Mouse (Mus musculus) neural tube, embryonic 12.5 days (tissue): ENCODE results near the gene Mrpl2. TPM values are rescaled to one million over a fixed set of nuclear protein-coding genes. Genes with fewer than 3 reads are reported as not detected.

Source experiments
- ATAC-seq: fragments of 200-750 bp; cut with Nextera tagmentation; 2 replicates; pipeline ENCODE4 v1.8.0; 2017; ENCODE audit warnings: low read depth, mild to moderate bottlenecking, moderate TSS enrichment, moderate library complexity; ENCODE audit not compliant: low FRiP score
- H3K27ac ChIP-seq: fragments of 300-500 bp; sonication (generic); 2 replicates; pipeline ENCODE4 v1.5.1; 2016
- H3K27me3 ChIP-seq: fragments of 300-500 bp; sonication (generic); replicated peaks from 2 replicates; pipeline ENCODE4 v1.6.1; 2016; ENCODE audit warnings: mild to moderate bottlenecking
- H3K36me3 ChIP-seq: fragments of 300-500 bp; sonication (generic); 2 replicates; pipeline ENCODE4 v1.6.1; 2016; ENCODE audit warnings: mild to moderate bottlenecking
- H3K4me1 ChIP-seq: fragments of 300-500 bp; sonication (generic); 2 replicates; pipeline ENCODE4 v1.6.1; 2016
- H3K4me2 ChIP-seq: fragments of 300-500 bp; sonication (generic); replicated peaks from 2 replicates; pipeline ENCODE4 v1.6.1; 2016; ENCODE audit warnings: mild to moderate bottlenecking
- H3K4me3 ChIP-seq: fragments of 300-500 bp; sonication (generic); 2 replicates; pipeline ENCODE4 v1.5.1; 2016
- H3K9ac ChIP-seq: fragments of 300-500 bp; sonication (generic); 2 replicates; pipeline ENCODE4 v1.6.1; 2016; ENCODE audit warnings: mild to moderate bottlenecking
- H3K9me3 ChIP-seq: fragments of 300-500 bp; sonication (generic); 2 replicates; pipeline ENCODE4 v1.6.1; 2016; ENCODE audit warnings: mild to moderate bottlenecking
- WGBS: fragments of 180-500 bp; shearing (Covaris S2); methylation state at CpG from one replicate; pipeline ENCODE4 v1.1.7; 2016; 5-methylcytosine and 5-hydroxymethylcytosine counted together
- polyA plus RNA-seq: library from polyadenylated mRNA; unstranded; fragments of >200 nt; fragmentation: Nextera tagmentation; extraction: Ambion mirVana; gene quantifications from 2 replicates; pipeline ENCODE4 v1.2.1, GENCODE M21; 2016

The Mrpl2 gene
- polyA plus RNA-seq, 1 experiment from 2014 or later = 76.9 TPM

GRCm38 (mm10) chr17:46650232-46651031 lies 4.4 kb downstream of the Mrpl2 start, which contains the start of gene Cul7:
TSS of gene Cul7 (plus strand) at chr17:46650337.
- Histone ChIP-seq H3K4me2 (peak within 1 kb of the TSS; percentile 91), H3K4me1 (peaks cover 46% of the 10 kb centered on the region)
- WGBS = under 1% methylated on average over 58 of the region's 58 CpGs

DNA sequence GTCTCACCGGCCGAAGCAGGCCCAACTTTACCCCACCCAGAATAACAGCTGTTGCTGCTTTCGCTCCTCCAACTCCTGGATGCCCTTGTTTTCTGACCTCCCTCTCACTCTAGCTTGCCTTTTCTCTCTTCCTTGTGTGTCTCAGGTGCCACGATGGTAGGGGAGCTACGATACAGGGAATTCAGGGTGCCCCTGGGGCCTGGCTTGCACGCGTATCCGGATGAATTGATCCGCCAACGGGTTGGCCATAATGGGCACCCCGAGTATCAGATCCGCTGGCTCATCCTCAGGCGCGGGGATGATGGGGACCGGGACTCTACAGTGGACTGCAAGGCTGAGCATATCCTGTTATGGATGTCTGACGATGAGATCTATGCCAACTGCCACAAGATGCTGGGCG lies 5.3 kb downstream of the Mrpl2 start:
- H3K9ac ChIP-seq = peak overlapping the region; percentile 92
- no peak overlapping the region for H3K27ac ChIP-seq
- no peaks in the 10 kb centered on the region for H3K9me3 ChIP-seq
- H3K4me2 ChIP-seq = peak overlapping the region; percentile 91
- H3K36me3 ChIP-seq = peaks cover 53% of the 10 kb centered on the region
- no peak for ATAC-seq
- 81% methylated on average over 17 of the region's 17 CpGs for WGBS
- H3K4me1 ChIP-seq = peaks cover 46% of the 10 kb centered on the region
- no peaks in the 10 kb centered on the region for H3K27me3 ChIP-seq
- H3K4me3 ChIP-seq = peak overlapping the region; percentile 67

More at GRCm38 (mm10) chr17:46650232-46651031, 4.4 kb downstream of the Mrpl2 start, which contains the start of gene Cul7:
- Histone ChIP-seq H3K27ac (peak within 1 kb of the TSS; percentile 92), H3K4me3 (peak within 1 kb of the TSS; percentile 67), H3K27me3 (no peaks in the 10 kb centered on the region), H3K9me3 (no peaks in the 10 kb centered on the region), H3K9ac (peak within 1 kb of the TSS; percentile 92), H3K36me3 (peaks cover 44% of the 10 kb centered on the region)
- peak; percentile 89 for ATAC-seq

DNA sequence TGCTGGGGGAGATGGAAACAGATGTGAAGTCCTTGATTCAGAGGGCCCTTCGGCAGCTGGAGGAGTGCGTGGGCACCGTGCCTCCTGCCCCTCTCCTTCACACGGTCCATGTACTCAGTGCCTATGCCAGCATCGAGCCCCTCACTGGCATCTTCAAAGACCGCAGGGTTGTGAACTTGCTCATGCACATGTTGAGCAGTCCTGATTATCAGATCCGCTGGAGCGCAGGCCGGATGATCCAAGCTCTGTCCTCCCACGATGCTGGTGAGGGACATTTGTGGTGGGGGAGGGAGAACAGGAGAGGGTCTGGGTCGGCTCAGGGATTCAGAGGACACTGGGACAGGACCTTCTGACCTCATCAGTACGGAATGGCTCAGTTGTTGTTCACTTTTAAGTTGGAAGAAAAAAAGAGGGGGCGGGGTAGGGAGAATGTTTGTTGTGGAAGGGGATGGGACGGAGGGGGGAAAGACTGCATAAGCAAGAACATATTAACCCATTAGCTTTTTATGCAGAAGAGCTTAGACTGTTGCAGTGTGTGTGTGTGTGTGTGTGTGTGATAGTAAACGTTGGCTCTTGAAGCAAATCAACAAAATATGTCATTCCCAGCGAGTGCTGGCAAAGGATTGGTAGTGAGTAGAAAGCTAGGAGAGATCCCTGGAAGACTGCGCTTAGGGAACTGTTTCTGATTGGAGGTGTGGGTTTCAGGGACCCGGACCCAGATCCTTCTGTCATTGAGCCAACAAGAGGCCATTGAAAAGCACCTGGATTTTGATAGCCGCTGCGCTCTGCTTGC lies 5.9 kb downstream of the Mrpl2 start:
- H3K9ac ChIP-seq = peak overlapping the region; percentile 92
- H3K9me3 ChIP-seq = no peaks in the 10 kb centered on the region
- no peak for ATAC-seq
- peaks cover 60% of the 10 kb centered on the region for H3K36me3 ChIP-seq
- no peak overlapping the region for H3K27ac ChIP-seq
- 78% methylated on average over 20 of the region's 20 CpGs for WGBS
- peak overlapping the region; percentile 91 for H3K4me2 ChIP-seq
- no peaks in the 10 kb centered on the region for H3K27me3 ChIP-seq
- H3K4me3 ChIP-seq = 0 out of 2 replicates have a peak overlapping the region, but pooled peaks have one; percentile 67
- peaks cover 40% of the 10 kb centered on the region for H3K4me1 ChIP-seq

GRCm38 (mm10) chr17:46656054-46656453 lies 10.0 kb downstream of the Mrpl2 start:
- no peak for ATAC-seq
- Histone ChIP-seq H3K36me3 (peaks cover 89% of the 10 kb centered on the region), H3K4me2 (no peak overlapping the region), H3K9me3 (no peaks in the 10 kb centered on the region), H3K4me3 (no peak overlapping the region), H3K27me3 (no peaks in the 10 kb centered on the region), H3K4me1 (peaks cover 26% of the 10 kb centered on the region), H3K9ac (no peak overlapping the region), H3K27ac (no peak overlapping the region)
- WGBS = 77% methylated on average over 6 of the region's 6 CpGs

DNA sequence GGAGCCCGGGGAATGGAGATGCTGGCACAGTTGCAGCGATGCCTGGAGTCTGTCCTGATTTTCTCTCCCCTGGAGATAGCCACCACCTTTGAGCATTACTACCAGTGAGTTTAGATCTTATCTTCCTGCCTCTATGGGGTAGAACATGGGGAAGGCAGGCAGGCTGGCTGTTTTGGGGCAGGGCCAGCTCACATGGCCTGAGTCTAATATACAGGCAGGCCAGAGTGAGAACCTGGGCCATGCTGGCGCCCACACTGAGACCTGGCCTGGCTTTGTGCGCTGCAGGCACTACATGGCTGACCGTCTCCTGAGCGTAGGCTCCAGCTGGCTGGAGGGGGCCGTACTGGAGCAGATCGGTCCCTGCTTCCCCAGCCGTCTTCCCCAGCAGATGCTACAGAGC lies 15.3 kb downstream of the Mrpl2 start:
- Histone ChIP-seq H3K36me3 (peaks cover 97% of the 10 kb centered on the region), H3K27ac (no peak overlapping the region), H3K4me1 (no peaks in the 10 kb centered on the region), H3K4me3 (no peak overlapping the region), H3K9me3 (no peaks in the 10 kb centered on the region), H3K27me3 (no peaks in the 10 kb centered on the region), H3K9ac (no peak overlapping the region), H3K4me2 (no peak overlapping the region)
- ATAC-seq = no peak
- 93% methylated on average over 9 of the region's 9 CpGs for WGBS

- Histone ChIP-seq H3K4me2 (no peak overlapping the region), H3K4me1 (no peaks in the 10 kb centered on the region), H3K27ac (no peak overlapping the region), H3K9ac (no peak overlapping the region), H3K36me3 (peaks cover 97% of the 10 kb centered on the region), H3K27me3 (no peaks in the 10 kb centered on the region), H3K9me3 (no peaks in the 10 kb centered on the region), H3K4me3 (no peak overlapping the region)
- no peak for ATAC-seq
- WGBS = 94% methylated on average over 12 of the region's 12 CpGs
Observed at GRCm38 (mm10) chr17:46661981-46662380, 16.0 kb downstream of the Mrpl2 start.

DNA sequence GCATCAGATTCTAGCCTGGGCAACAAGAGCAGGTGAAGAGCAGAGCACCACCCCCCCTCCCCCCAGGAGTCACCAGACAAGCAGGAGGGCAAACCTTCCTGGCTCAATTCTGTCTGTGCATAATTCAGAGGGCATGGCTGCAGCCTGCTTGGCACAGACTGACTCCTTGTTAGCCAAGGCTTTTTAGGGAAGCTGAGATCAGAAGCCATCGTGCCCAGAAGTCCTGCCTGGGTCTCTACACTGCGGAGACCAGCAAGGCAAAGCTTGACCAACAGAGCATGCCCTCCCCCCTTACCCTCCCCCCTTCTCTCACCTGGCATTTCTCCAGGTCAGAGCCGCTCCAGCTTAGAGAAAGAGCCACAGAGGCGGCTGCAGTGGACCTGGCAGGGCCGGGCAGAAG lies 16.7 kb downstream of the Mrpl2 start:
- Histone ChIP-seq H3K27ac (no peak overlapping the region), H3K27me3 (no peaks in the 10 kb centered on the region), H3K36me3 (peaks cover 94% of the 10 kb centered on the region), H3K4me3 (no peak overlapping the region), H3K4me1 (no peaks in the 10 kb centered on the region), H3K4me2 (no peak overlapping the region), H3K9me3 (no peaks in the 10 kb centered on the region), H3K9ac (no peak overlapping the region)
- no peak for ATAC-seq
- WGBS = 96% methylated on average over 5 of the region's 5 CpGs

- Histone ChIP-seq H3K36me3 (peaks cover 75% of the 10 kb centered on the region), H3K4me1 (no peaks in the 10 kb centered on the region), H3K9me3 (no peaks in the 10 kb centered on the region), H3K9ac (no peak overlapping the region), H3K27ac (no peak overlapping the region), H3K4me3 (no peak overlapping the region), H3K27me3 (no peaks in the 10 kb centered on the region), H3K4me2 (no peak overlapping the region)
- WGBS = 92% methylated on average over 16 of the region's 16 CpGs
- no peak for ATAC-seq
Observed at GRCm38 (mm10) chr17:46667712-46668111, 21.7 kb downstream of the Mrpl2 start.

- Histone ChIP-seq H3K27ac (no peak overlapping the region), H3K9ac (no peak overlapping the region), H3K4me3 (no peak overlapping the region), H3K4me1 (peaks cover 17% of the 10 kb centered on the region), H3K9me3 (no peaks in the 10 kb centered on the region), H3K27me3 (no peaks in the 10 kb centered on the region), H3K36me3 (peaks cover 57% of the 10 kb centered on the region), H3K4me2 (no peak overlapping the region)
- 96% methylated on average over 10 of the region's 10 CpGs for WGBS
- ATAC-seq = no peak
Observed at GRCm38 (mm10) chr17:46669911-46670310, 23.9 kb downstream of the Mrpl2 start.

DNA sequence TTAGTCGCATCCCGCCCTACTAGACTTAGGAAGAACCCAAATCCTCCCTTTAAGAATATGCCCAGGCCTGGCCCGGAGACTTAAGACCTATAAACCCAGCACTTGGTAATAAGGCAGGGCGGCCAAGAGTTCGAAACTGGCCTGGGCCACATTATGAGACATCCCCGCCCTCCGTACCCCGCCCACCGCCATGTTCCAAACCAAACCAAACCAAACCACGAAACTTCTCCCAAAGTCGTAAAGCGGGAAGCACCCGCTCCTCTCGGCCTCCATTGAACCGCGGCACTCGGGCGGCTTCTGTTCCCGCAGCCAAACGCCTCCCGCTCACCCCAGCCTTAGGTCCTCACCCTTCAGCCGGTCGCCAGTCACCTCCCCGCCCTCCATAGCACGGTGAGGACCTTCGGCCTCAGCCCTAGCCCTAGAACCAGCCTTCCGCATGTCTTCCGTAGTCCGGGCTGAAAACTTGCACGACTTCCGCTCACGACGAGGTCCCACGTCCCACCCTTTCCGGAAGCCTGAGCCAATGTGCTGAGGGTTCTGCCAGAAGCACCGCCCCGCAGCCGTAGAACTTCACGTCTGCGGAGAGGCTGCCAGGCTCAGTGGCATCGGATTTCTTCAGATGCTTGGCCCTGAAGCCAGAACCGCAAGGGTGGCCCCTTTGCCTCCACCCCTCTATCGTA lies 28.0 kb downstream of the Mrpl2 start, which contains the start of gene Rrp36:
Gene Rrp36 (minus strand): TSS at position 503 of the 680 bp plus-strand sequence.
- Histone ChIP-seq H3K27me3 (no peaks in the 10 kb centered on the region), H3K4me1 (peaks cover 21% of the 10 kb centered on the region), H3K9me3 (no peaks in the 10 kb centered on the region), H3K36me3 (peaks cover 63% of the 10 kb centered on the region), H3K9ac (peak within 1 kb of the TSS; percentile 68), H3K4me2 (peak within 1 kb of the TSS; percentile 88), H3K27ac (0 out of 2 replicates have a peak within 1 kb of the TSS, but pooled peaks have one; percentile 27), H3K4me3 (peak within 1 kb of the TSS; percentile 79)
- WGBS = 1% methylated on average over 43 of the region's 43 CpGs
- peak; percentile 87 for ATAC-seq

- Histone ChIP-seq H3K27ac (0 out of 2 replicates have a peak overlapping the region, but pooled peaks have one; percentile 22), H3K4me1 (peaks cover 28% of the 10 kb centered on the region), H3K9ac (peak overlapping the region; percentile 48), H3K36me3 (peaks cover 56% of the 10 kb centered on the region), H3K27me3 (no peaks in the 10 kb centered on the region), H3K4me2 (peak overlapping the region; percentile 88), H3K9me3 (no peaks in the 10 kb centered on the region), H3K4me3 (peak overlapping the region; percentile 79)
- peak; percentile 66 for ATAC-seq
- 12% methylated on average over 15 of the region's 15 CpGs for WGBS
Observed at GRCm38 (mm10) chr17:46674530-46675283, 28.7 kb downstream of the Mrpl2 start.
